ENCODE assay signal across 7 mouse cellular contexts in the genomic region with DNA sequence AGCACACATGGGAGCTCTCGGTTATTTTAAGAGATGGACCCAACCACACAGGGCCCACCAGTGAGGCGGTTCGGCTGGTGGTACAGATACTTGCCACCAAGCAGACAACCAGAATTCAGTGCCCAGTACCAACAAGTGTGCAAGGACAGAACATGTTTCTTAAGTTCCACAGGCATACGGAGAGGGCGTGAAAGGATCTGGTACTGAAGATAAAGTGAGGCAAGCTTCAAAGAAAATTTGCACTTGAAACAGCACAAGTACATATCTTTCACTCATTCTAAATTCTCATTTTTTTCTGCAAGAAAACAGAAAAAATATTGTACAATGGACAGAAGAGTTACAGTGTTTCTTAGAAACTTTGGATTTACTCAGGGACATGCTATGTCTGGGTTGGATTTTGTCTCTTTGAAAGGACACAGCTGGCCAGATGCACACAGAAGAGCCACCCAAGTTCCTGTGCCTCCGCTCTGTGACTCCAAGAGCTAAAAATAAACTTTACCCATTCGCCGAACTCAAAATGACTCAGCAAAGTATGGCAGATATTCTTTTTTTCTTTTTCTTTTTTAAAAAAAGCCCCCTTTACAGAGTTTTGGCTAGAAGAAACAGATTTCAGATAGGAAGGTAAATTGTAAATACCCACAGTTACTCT. TPM values are rescaled to one million over a fixed set of nuclear protein-coding genes. Genes with fewer than 3 reads are reported as not detected.
A peak's percentile ranks its signal among the peaks of the same experiment; 100 is the strongest.
DNase-seq lines count a peak whose midpoint lies in the region; ATAC-seq and TF ChIP-seq lines count a peak whose summit lies in the region.

No protein-coding gene starts in this region.

- DNase-seq in limb, embryonic 10.5 days (ENCODE audit: low spot score), result no peak
- DNase-seq in c-Kit-positive CD71-negative TER-119-negative erythroid progenitor cells, embryonic 14.5 days (ENCODE audit: low read depth), result peak; percentile 50
- no peak for DNase-seq in urinary bladder, postnatal 14 days (ENCODE audit: low spot score)
- DNase-seq in gastrocnemius, postnatal 10 days, result no peak

- peaks cover 41% of the 10 kb centered on the region for H3K36me3 ChIP-seq in limb, embryonic 12.5 days
- H3K36me3 ChIP-seq in limb, embryonic 10.5 days, result peaks cover 48% of the 10 kb centered on the region

- peak overlapping the region; percentile 19; the same call in 1 of the 2 replicates for H3K27ac ChIP-seq in limb, embryonic 12.5 days
- no peak overlapping the region for H3K27ac ChIP-seq in limb, embryonic 10.5 days
- H3K27ac ChIP-seq in olfactory bulb, adult 2 months (ENCODE audit: insufficient read depth, low read depth, low read length), result peak overlapping the region; percentile 61

- no peak for ATAC-seq in limb, embryonic 12.5 days (ENCODE audit: insufficient number of reproducible peaks, insufficient read depth, low FRiP score, low TSS enrichment, low read depth)
- ATAC-seq in hematopoietic stem cell, adult 5-6 weeks (replicated peaks in 1 of 2; ENCODE audit: insufficient read depth in 1 of 2, low FRiP score in 2 of 2, low TSS enrichment in 1 of 2, low read depth in 1 of 2, poor library complexity in 2 of 2, severe bottlenecking in 2 of 2), result peak; percentile 25 to 42; a peak in 1 of 4 replicates

- H3K27me3 ChIP-seq in limb, embryonic 12.5 days, result no peaks in the 10 kb centered on the region
- H3K27me3 ChIP-seq in limb, embryonic 10.5 days (ENCODE audit: low read depth, poor library complexity, severe bottlenecking), result no peaks in the 10 kb centered on the region

- WGBS in limb, embryonic 12.5 days, result 91% methylated on average over 8 of the region's 8 CpGs
- WGBS in limb, embryonic 10.5 days, result 91% methylated on average over 8 of the region's 8 CpGs
- WGBS in olfactory bulb, adult 2 months, result 48% methylated on average over 8 of the region's 8 CpGs

- no peak overlapping the region for H3K4me2 ChIP-seq in limb, embryonic 12.5 days

- TF ChIP-seq CTCF in olfactory bulb, adult 2 months (IDR thresholded peaks at IDR 0.05; ENCODE audit: insufficient read depth, low read depth, low read length), result no peak

- H3K4me1 ChIP-seq in limb, embryonic 12.5 days (replicated peaks), result no peaks in the 10 kb centered on the region
- peaks cover 5% of the 10 kb centered on the region; the same call in 1 of the 2 replicates for H3K4me1 ChIP-seq in limb, embryonic 10.5 days
- H3K4me1 ChIP-seq in olfactory bulb, adult 2 months (ENCODE audit: control insufficient read depth, insufficient read depth, low read length), result peaks cover 11% of the 10 kb centered on the region

- TF ChIP-seq POLR2A in olfactory bulb, adult 2 months (IDR thresholded peaks at IDR 0.05; ENCODE audit: insufficient read depth, low read depth, low read length), result no peak

- H3K4me3 ChIP-seq in limb, embryonic 12.5 days (replicated peaks), result no peak overlapping the region
- H3K4me3 ChIP-seq in limb, embryonic 10.5 days, result no peak overlapping the region
- H3K4me3 ChIP-seq in olfactory bulb, adult 2 months (ENCODE audit: insufficient read depth, low read depth, low read length), result no peak overlapping the region

- no peaks in the 10 kb centered on the region for H3K9me3 ChIP-seq in limb, embryonic 12.5 days
- no peaks in the 10 kb centered on the region for H3K9me3 ChIP-seq in limb, embryonic 10.5 days (replicated peaks)

- H3K9ac ChIP-seq in limb, embryonic 12.5 days (replicated peaks), result no peak overlapping the region

RNA-seq across cellular contexts. Expression of gene Tbc1d14, which starts 27.5 kb away (rescaled TPM):
- polyA plus RNA-seq in limb, embryonic 12.5 days (2016; fragmentation: Nextera tagmentation; extraction: Ambion mirVana), result 40.1 and 42.3 TPM in 2 replicates
- 32.0 and 38.2 TPM in 2 replicates for polyA plus RNA-seq in limb, embryonic 10.5 days (2016; fragmentation: Nextera tagmentation; extraction: Ambion mirVana)
- total RNA-seq in hematopoietic stem cell, adult 5-6 weeks (2017), result 8.8 and 16.7 TPM in 2 replicates
- not detected in 2 replicates for polyA plus RNA-seq in olfactory bulb, adult 2 months (2012; ENCODE audit: insufficient read depth, insufficient read length, low replicate concordance, missing spikeins)
- 10 to 100 TPM; 15.0 to 19.5 TPM for total RNA-seq in gastrocnemius, postnatal 10 days (2021)
